Mouse (Mus musculus) hindbrain, embryonic 11.5 days (tissue): ENCODE data around the gene Rpl31. TPM values are rescaled to one million over a fixed set of nuclear protein-coding genes. Genes with fewer than 3 reads are reported as not detected.
A peak's percentile ranks its signal among the peaks of the same experiment; 100 is the strongest.

ENCODE experiments used
- ATAC-seq: fragments of 200-750 bp; cut with Nextera tagmentation; 2 replicates; pipeline ENCODE4 v1.8.0; 2017; ENCODE audit warnings: mild to moderate bottlenecking, moderate TSS enrichment, moderate library complexity; ENCODE audit not compliant: low FRiP score
- DNase-seq: peaks from one replicate; pipeline ENCODE4 v3.0.0-alpha.2; 2015; ENCODE audit warnings: low spot score
- H3K27ac ChIP-seq: fragments of 300-500 bp; sonication (generic); 2 replicates; pipeline ENCODE4 v1.5.1; 2014; ENCODE audit warnings: mild to moderate bottlenecking, low read depth, low read length
- H3K27me3 ChIP-seq: fragments of 300-500 bp; sonication (generic); 2 replicates; pipeline ENCODE4 v1.6.1; 2014; ENCODE audit warnings: mild to moderate bottlenecking, low read length, moderate library complexity, mixed read lengths; ENCODE audit not compliant: control insufficient read depth, insufficient read depth
- H3K36me3 ChIP-seq: fragments of 300-500 bp; sonication (generic); 2 replicates; pipeline ENCODE4 v1.6.1; 2014; ENCODE audit warnings: mild to moderate bottlenecking, low read length, moderate library complexity, mixed read lengths; ENCODE audit not compliant: control insufficient read depth, insufficient read depth
- H3K4me1 ChIP-seq: fragments of 300-500 bp; sonication (generic); replicated peaks from 2 replicates; pipeline ENCODE4 v1.6.1; 2014; ENCODE audit warnings: low read length, mixed read lengths; ENCODE audit not compliant: control insufficient read depth, insufficient read depth
- H3K4me2 ChIP-seq: fragments of 300-500 bp; sonication (generic); replicated peaks from 2 replicates; pipeline ENCODE4 v1.6.1; 2014; ENCODE audit warnings: mild to moderate bottlenecking, low read depth, low read length
- H3K4me3 ChIP-seq: fragments of 300-500 bp; sonication (generic); 2 replicates; pipeline ENCODE4 v1.5.1; 2014; ENCODE audit warnings: low read depth, low read length
- H3K9ac ChIP-seq: fragments of 300-500 bp; sonication (generic); 2 replicates; pipeline ENCODE4 v1.6.1; 2014; ENCODE audit warnings: low read depth, low read length
- H3K9me3 ChIP-seq: fragments of 300-500 bp; sonication (generic); 2 replicates; pipeline ENCODE4 v1.6.1; 2016; ENCODE audit warnings: low read length; ENCODE audit not compliant: control insufficient read depth
- WGBS: fragments of 180-500 bp; shearing (Covaris S2); extraction: QIAGEN DNeasy Blood & Tissue Kit; methylation state at CpG from one replicate; pipeline ENCODE4 v1.1.7; 2014; 5-methylcytosine and 5-hydroxymethylcytosine counted together
- polyA plus RNA-seq: library from polyadenylated mRNA; unstranded; fragments of >200 nt; fragmentation: Nextera tagmentation; extraction: Ambion mirVana; gene quantifications from 2 replicates; pipeline ENCODE4 v1.2.1, GENCODE M21; 2014

Gene Rpl31
- polyA plus RNA-seq, 1 experiment from 2014 or later = 426 TPM

- no peak for DNase-seq
- Histone ChIP-seq H3K9ac (no peak overlapping the region), H3K4me1 (no peaks in the 10 kb centered on the region), H3K4me2 (no peak overlapping the region), H3K36me3 (no peaks in the 10 kb centered on the region), H3K4me3 (no peak overlapping the region), H3K27me3 (0 out of 2 replicates have a peak, but pooled peaks cover 3% of the 10 kb centered on the region), H3K9me3 (no peaks in the 10 kb centered on the region), H3K27ac (no peak overlapping the region)
- 32% methylated on average over 15 of the region's 15 CpGs for WGBS
- no peak for ATAC-seq
Observed at GRCm38 (mm10) chr1:39335561-39336196, 32.0 kb upstream of the Rpl31 start.

DNA sequence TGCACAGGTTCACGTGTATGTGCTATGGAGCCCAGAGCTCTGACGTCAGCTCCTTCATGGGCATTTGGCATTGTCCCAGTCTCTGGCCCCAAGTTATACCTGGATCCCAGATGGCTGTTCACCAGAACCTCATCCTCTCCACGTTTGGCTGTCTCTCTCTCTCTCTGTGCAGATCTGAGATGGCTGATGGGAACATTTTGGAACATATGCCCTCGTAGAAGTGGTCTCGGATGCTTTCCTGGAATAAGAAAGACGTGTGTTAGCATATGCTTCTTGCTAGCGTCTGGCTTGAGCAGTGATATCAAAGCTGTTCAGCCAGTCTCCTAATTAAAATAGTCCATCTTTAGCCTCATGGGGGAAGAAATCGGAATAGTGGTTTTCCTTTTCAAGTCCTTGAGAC is 30.9 kb upstream of the Rpl31 start:
- Histone ChIP-seq H3K4me2 (no peak overlapping the region), H3K4me1 (no peaks in the 10 kb centered on the region), H3K27me3 (0 out of 2 replicates have a peak, but pooled peaks cover 3% of the 10 kb centered on the region), H3K36me3 (no peaks in the 10 kb centered on the region), H3K9me3 (no peaks in the 10 kb centered on the region), H3K27ac (no peak overlapping the region), H3K4me3 (no peak overlapping the region), H3K9ac (no peak overlapping the region)
- ATAC-seq = no peak
- no peak for DNase-seq
- 84% methylated on average over 8 of the region's 8 CpGs for WGBS

GRCm38 (mm10) chr1:39338831-39339230 is 28.8 kb upstream of the Rpl31 start:
- DNase-seq (no peak), ATAC-seq (no peak)
- Histone ChIP-seq H3K27ac (no peak overlapping the region), H3K4me3 (no peak overlapping the region), H3K9ac (no peak overlapping the region), H3K36me3 (no peaks in the 10 kb centered on the region), H3K4me2 (no peak overlapping the region), H3K4me1 (no peaks in the 10 kb centered on the region), H3K27me3 (0 out of 2 replicates have a peak, but pooled peaks cover 3% of the 10 kb centered on the region), H3K9me3 (no peaks in the 10 kb centered on the region)
- WGBS = 79% methylated on average over 10 of the region's 10 CpGs

- Histone ChIP-seq H3K4me2 (no peak overlapping the region), H3K4me3 (no peak overlapping the region), H3K27ac (no peak overlapping the region), H3K36me3 (no peaks in the 10 kb centered on the region), H3K27me3 (0 out of 2 replicates have a peak, but pooled peaks cover 3% of the 10 kb centered on the region), H3K9ac (no peak overlapping the region), H3K9me3 (no peaks in the 10 kb centered on the region), H3K4me1 (no peaks in the 10 kb centered on the region)
- ATAC-seq = no peak
- DNase-seq = no peak
- 45% methylated on average over 5 of the region's 5 CpGs for WGBS
Observed at GRCm38 (mm10) chr1:39339455-39339854, 28.2 kb upstream of the Rpl31 start.

- Histone ChIP-seq H3K9ac (no peak overlapping the region), H3K4me3 (no peak overlapping the region), H3K4me1 (no peaks in the 10 kb centered on the region), H3K4me2 (no peak overlapping the region), H3K27me3 (0 out of 2 replicates have a peak, but pooled peaks cover 2% of the 10 kb centered on the region), H3K27ac (no peak overlapping the region), H3K9me3 (no peaks in the 10 kb centered on the region), H3K36me3 (no peaks in the 10 kb centered on the region)
- WGBS = 84% methylated on average over 6 of the region's 6 CpGs
- ATAC-seq (no peak), DNase-seq (no peak)
Observed at GRCm38 (mm10) chr1:39340156-39340555, 27.5 kb upstream of the Rpl31 start.

- DNase-seq = peak; percentile 66
- WGBS = 26% methylated on average over 8 of the region's 8 CpGs
- no peak overlapping the region for H3K4me2 ChIP-seq
Observed at GRCm38 (mm10) chr1:39340647-39341046, 27.0 kb upstream of the Rpl31 start.

GRCm38 (mm10) chr1:39341807-39342206 is 25.8 kb upstream of the Rpl31 start:
- no peaks in the 10 kb centered on the region for H3K9me3 ChIP-seq
- no peak overlapping the region for H3K9ac ChIP-seq
- no peaks in the 10 kb centered on the region for H3K27me3 ChIP-seq
- no peak overlapping the region for H3K27ac ChIP-seq
- ATAC-seq (no peak), DNase-seq (no peak)
- no peak overlapping the region for H3K4me3 ChIP-seq
- no peak overlapping the region for H3K4me2 ChIP-seq
- 90% methylated on average over 4 of the region's 4 CpGs for WGBS
- H3K36me3 ChIP-seq = no peaks in the 10 kb centered on the region
- H3K4me1 ChIP-seq = no peaks in the 10 kb centered on the region

More at GRCm38 (mm10) chr1:39340647-39341046, 27.0 kb upstream of the Rpl31 start:
- Histone ChIP-seq H3K27me3 (no peaks in the 10 kb centered on the region), H3K27ac (no peak overlapping the region), H3K36me3 (no peaks in the 10 kb centered on the region), H3K9me3 (no peaks in the 10 kb centered on the region), H3K9ac (no peak overlapping the region), H3K4me3 (no peak overlapping the region), H3K4me1 (no peaks in the 10 kb centered on the region)
- ATAC-seq = no peak

GRCm38 (mm10) chr1:39343242-39343641 is 24.4 kb upstream of the Rpl31 start:
- Histone ChIP-seq H3K27me3 (no peaks in the 10 kb centered on the region), H3K4me3 (no peak overlapping the region), H3K9me3 (no peaks in the 10 kb centered on the region), H3K36me3 (no peaks in the 10 kb centered on the region), H3K4me1 (no peaks in the 10 kb centered on the region), H3K27ac (no peak overlapping the region), H3K4me2 (no peak overlapping the region), H3K9ac (no peak overlapping the region)
- DNase-seq (no peak), ATAC-seq (no peak)
- WGBS = 86% methylated on average over 5 of the region's 5 CpGs

GRCm38 (mm10) chr1:39344981-39345600 is 22.6 kb upstream of the Rpl31 start:
- Histone ChIP-seq H3K27me3 (no peaks in the 10 kb centered on the region), H3K9ac (no peak overlapping the region), H3K9me3 (no peaks in the 10 kb centered on the region), H3K36me3 (no peaks in the 10 kb centered on the region), H3K4me3 (no peak overlapping the region), H3K4me1 (no peaks in the 10 kb centered on the region), H3K4me2 (no peak overlapping the region), H3K27ac (no peak overlapping the region)
- 69% methylated on average over 21 of the region's 21 CpGs for WGBS
- peak; percentile 20 for DNase-seq
- ATAC-seq = no peak
